Mouse (Mus musculus): ENCODE measurements around the gene Tomm40l.

DNA sequence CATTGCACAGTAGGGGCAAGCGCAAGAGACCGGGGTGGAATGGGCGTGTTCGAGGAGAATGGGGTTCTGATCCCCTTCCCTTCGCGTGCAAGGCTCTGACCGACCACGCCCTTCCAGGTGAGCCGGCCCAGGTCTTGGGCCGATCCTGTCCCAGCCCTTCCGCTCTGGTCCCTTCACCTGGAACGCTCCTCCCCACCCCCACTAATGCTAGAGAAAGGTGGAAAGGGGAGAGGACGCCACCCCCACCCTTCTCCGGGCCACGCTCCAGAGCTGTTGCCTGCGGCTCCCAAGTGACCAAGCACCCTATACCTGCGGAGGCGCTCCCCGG is 48.2 kb upstream of the Tomm40l start:
- no peak for TF ChIP-seq CTCF (IDR thresholded peaks at IDR 0.05; ENCODE audit: control insufficient read depth, insufficient read depth, insufficient replicate concordance, low read depth, low read length)
- TF ChIP-seq POLR2A (IDR thresholded peaks at IDR 0.05; ENCODE audit: control insufficient read depth, low read depth, low read length) = no peak
